Mouse (Mus musculus) cerebellum, adult 2 months (tissue): ENCODE results near the gene Vps51.

ENCODE experiments used
- CTCF ChIP-seq: fragments of 200-500 bp; IDR thresholded peaks from 2 replicates; pipeline ENCODE4 v1.5.1; 2011; ENCODE audit warnings: low read depth, mild to moderate bottlenecking, control low read depth, low read length, moderate library complexity, borderline replicate concordance; ENCODE audit not compliant: insufficient read depth
- POLR2A ChIP-seq: fragments of 200-500 bp; IDR thresholded peaks from 2 replicates; pipeline ENCODE4 v1.6.1; 2011; ENCODE audit warnings: low read length, control low read depth, borderline replicate concordance; ENCODE audit not compliant: insufficient read depth

DNA sequence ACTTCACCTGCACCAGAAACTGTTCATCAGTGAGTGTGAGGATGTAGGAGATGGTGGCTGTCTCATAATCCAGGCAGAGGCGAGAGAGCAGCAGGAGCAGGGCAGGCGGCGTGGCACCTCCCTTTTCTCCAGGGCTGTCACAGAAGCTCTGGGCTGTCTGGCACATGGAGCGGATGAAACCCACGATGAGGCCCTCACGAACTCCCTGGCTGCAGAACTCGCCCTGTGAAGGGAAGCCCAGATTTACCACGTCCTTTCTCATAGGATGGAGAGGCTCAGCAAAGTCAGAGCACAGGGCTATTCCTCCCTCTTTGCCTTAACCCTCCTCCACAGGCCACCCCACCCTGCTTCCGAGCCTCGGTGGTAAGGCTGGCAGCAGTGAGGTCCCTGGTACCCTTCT lies 7.2 kb downstream of the Vps51 start:
- no peak for TF ChIP-seq CTCF
- no peak for TF ChIP-seq POLR2A
